Mouse (Mus musculus): ENCODE data around the gene Hnrnpl. TPM values are rescaled to one million over a fixed set of nuclear protein-coding genes. Genes with fewer than 3 reads are reported as not detected.

Hnrnpl gene
- polyA plus RNA-seq, 1 experiment from 2014 or later: 254 TPM

GRCm38 (mm10) chr7:28833723-28834347 is 25.5 kb downstream of the Hnrnpl start, which contains the start of gene Lgals4:
TSS of gene Lgals4 (plus strand) at chr7:28833854.
- no peak within 1 kb of the TSS for H3K27ac ChIP-seq
- H3K9me3 ChIP-seq: no peaks in the 10 kb centered on the region
- 83% methylated on average over 6 of the region's 6 CpGs for WGBS
- ATAC-seq (ENCODE audit: borderline replicate concordance, extremely low read depth, low FRiP score, low TSS enrichment): no peak
- no peaks in the 10 kb centered on the region for H3K4me1 ChIP-seq
- H3K4me2 ChIP-seq: no peak within 1 kb of the TSS
- H3K27me3 ChIP-seq: no peaks in the 10 kb centered on the region; the same call in 1 of the 2 replicates
- H3K4me3 ChIP-seq: no peak within 1 kb of the TSS
- H3K9ac ChIP-seq: no peak within 1 kb of the TSS
- H3K36me3 ChIP-seq: peaks cover 24% of the 10 kb centered on the region

- Histone ChIP-seq H3K4me1 (no peaks in the 10 kb centered on the region), H3K4me3 (no peak overlapping the region), H3K4me2 (no peak overlapping the region), H3K27me3 (no peaks in the 10 kb centered on the region; the same call in 1 of the 2 replicates), H3K27ac (no peak overlapping the region), H3K9ac (no peak overlapping the region), H3K36me3 (0 out of 2 replicates have a peak, but pooled peaks cover 2% of the 10 kb centered on the region), H3K9me3 (no peaks in the 10 kb centered on the region)
- 66% methylated on average over 5 of the region's 5 CpGs for WGBS
- no peak for ATAC-seq (ENCODE audit: borderline replicate concordance, extremely low read depth, low FRiP score, low TSS enrichment)
These were observed 28.6 kb downstream of the Hnrnpl start for GRCm38 (mm10) chr7:28836936-28837335.

GRCm38 (mm10) chr7:28838331-28838730 is 30.0 kb downstream of the Hnrnpl start:
- no peaks in the 10 kb centered on the region for H3K4me1 ChIP-seq
- H3K9me3 ChIP-seq: no peaks in the 10 kb centered on the region
- no peak for ATAC-seq (ENCODE audit: borderline replicate concordance, extremely low read depth, low FRiP score, low TSS enrichment)
- no peak overlapping the region for H3K9ac ChIP-seq
- no peak overlapping the region for H3K4me3 ChIP-seq
- no peak overlapping the region for H3K4me2 ChIP-seq
- no peaks in the 10 kb centered on the region; the same call in 1 of the 2 replicates for H3K27me3 ChIP-seq
- no peak overlapping the region for H3K27ac ChIP-seq
- WGBS: 77% methylated on average over 9 of the region's 9 CpGs
- H3K36me3 ChIP-seq: no peaks in the 10 kb centered on the region

GRCm38 (mm10) chr7:28847273-28847672 is 38.9 kb downstream of the Hnrnpl start:
- peak; percentile 70; the same call in 1 of the 2 replicates for ATAC-seq (ENCODE audit: borderline replicate concordance, extremely low read depth, low FRiP score, low TSS enrichment)
- no peak overlapping the region for H3K27ac ChIP-seq

GRCm38 (mm10) chr7:28849700-28850236 is 41.4 kb downstream of the Hnrnpl start:
- Histone ChIP-seq H3K9me3 (no peaks in the 10 kb centered on the region), H3K9ac (no peak overlapping the region), H3K4me2 (no peak overlapping the region), H3K4me1 (no peaks in the 10 kb centered on the region), H3K27ac (no peak overlapping the region), H3K27me3 (no peaks in the 10 kb centered on the region), H3K4me3 (no peak overlapping the region), H3K36me3 (no peaks in the 10 kb centered on the region)
- ATAC-seq (ENCODE audit: borderline replicate concordance, extremely low read depth, low FRiP score, low TSS enrichment): no peak
- WGBS: 33% methylated on average over 1 of the region's 1 CpGs

More at GRCm38 (mm10) chr7:28847273-28847672, 38.9 kb downstream of the Hnrnpl start:
- no peak overlapping the region for H3K9ac ChIP-seq
- no peaks in the 10 kb centered on the region for H3K4me1 ChIP-seq
- no peak overlapping the region for H3K4me3 ChIP-seq
- no peaks in the 10 kb centered on the region for H3K36me3 ChIP-seq
- WGBS: 38% methylated on average over 1 of the region's 1 CpGs
- no peaks in the 10 kb centered on the region for H3K27me3 ChIP-seq
- H3K9me3 ChIP-seq: no peaks in the 10 kb centered on the region
- H3K4me2 ChIP-seq: no peak overlapping the region

- Histone ChIP-seq H3K27me3 (no peaks in the 10 kb centered on the region), H3K9ac (no peak overlapping the region), H3K4me3 (no peak overlapping the region), H3K9me3 (no peaks in the 10 kb centered on the region), H3K27ac (no peak overlapping the region), H3K4me1 (no peaks in the 10 kb centered on the region), H3K4me2 (no peak overlapping the region), H3K36me3 (no peaks in the 10 kb centered on the region)
- ATAC-seq (ENCODE audit: borderline replicate concordance, extremely low read depth, low FRiP score, low TSS enrichment): no peak
- 79% methylated on average over 4 of the region's 4 CpGs for WGBS
These were observed 42.3 kb downstream of the Hnrnpl start for GRCm38 (mm10) chr7:28850642-28851041.

GRCm38 (mm10) chr7:28859953-28860352 is 51.6 kb downstream of the Hnrnpl start:
- ATAC-seq (ENCODE audit: borderline replicate concordance, extremely low read depth, low FRiP score, low TSS enrichment): no peak

GRCm38 (mm10) chr7:28860898-28861297 is 52.6 kb downstream of the Hnrnpl start:
- Histone ChIP-seq H3K9ac (no peak overlapping the region), H3K9me3 (no peaks in the 10 kb centered on the region), H3K4me1 (peaks cover 17% of the 10 kb centered on the region), H3K4me2 (no peak overlapping the region), H3K4me3 (no peak overlapping the region), H3K27me3 (no peaks in the 10 kb centered on the region), H3K36me3 (no peaks in the 10 kb centered on the region), H3K27ac (no peak overlapping the region)
- ATAC-seq (ENCODE audit: borderline replicate concordance, extremely low read depth, low FRiP score, low TSS enrichment): no peak
- 85% methylated on average over 6 of the region's 6 CpGs for WGBS

More at GRCm38 (mm10) chr7:28859953-28860352, 51.6 kb downstream of the Hnrnpl start:
- H3K4me2 ChIP-seq: no peak overlapping the region
- peaks cover 11% of the 10 kb centered on the region for H3K4me1 ChIP-seq
- no peak overlapping the region for H3K4me3 ChIP-seq
- WGBS: 84% methylated on average over 2 of the region's 2 CpGs
- no peaks in the 10 kb centered on the region for H3K36me3 ChIP-seq
- no peaks in the 10 kb centered on the region for H3K27me3 ChIP-seq
- H3K9me3 ChIP-seq: no peaks in the 10 kb centered on the region
- H3K27ac ChIP-seq: no peak overlapping the region
- H3K9ac ChIP-seq: no peak overlapping the region

- no peaks in the 10 kb centered on the region for H3K9me3 ChIP-seq
- peaks cover 25% of the 10 kb centered on the region for H3K4me1 ChIP-seq
- WGBS: 69% methylated on average over 15 of the region's 15 CpGs
- no peak overlapping the region for H3K4me3 ChIP-seq
- no peak overlapping the region for H3K27ac ChIP-seq
- no peak for ATAC-seq (ENCODE audit: borderline replicate concordance, extremely low read depth, low FRiP score, low TSS enrichment)
- H3K36me3 ChIP-seq: no peaks in the 10 kb centered on the region
- H3K9ac ChIP-seq: no peak overlapping the region
- H3K27me3 ChIP-seq: no peaks in the 10 kb centered on the region
- no peak overlapping the region for H3K4me2 ChIP-seq
These were observed 54.6 kb downstream of the Hnrnpl start for GRCm38 (mm10) chr7:28862817-28863499.

- WGBS: 62% methylated on average over 6 of the region's 6 CpGs
- H3K4me1 ChIP-seq: peaks cover 25% of the 10 kb centered on the region
- no peak within 1 kb of the TSS for H3K27ac ChIP-seq
- H3K36me3 ChIP-seq: no peaks in the 10 kb centered on the region
- no peak within 1 kb of the TSS for H3K4me3 ChIP-seq
- H3K27me3 ChIP-seq: no peaks in the 10 kb centered on the region
- ATAC-seq (ENCODE audit: borderline replicate concordance, extremely low read depth, low FRiP score, low TSS enrichment): no peak
- peak within 1 kb of the TSS; percentile 22 for H3K4me2 ChIP-seq
- no peak within 1 kb of the TSS for H3K9ac ChIP-seq
- H3K9me3 ChIP-seq: no peaks in the 10 kb centered on the region
These were observed 55.2 kb downstream of the Hnrnpl start, which contains the start of gene Lgals7 for GRCm38 (mm10) chr7:28863540-28863939. TSS of gene Lgals7 (plus strand) at chr7:28863853.

- no peaks in the 10 kb centered on the region for H3K36me3 ChIP-seq
- H3K9me3 ChIP-seq: no peaks in the 10 kb centered on the region
- H3K4me1 ChIP-seq: peaks cover 25% of the 10 kb centered on the region
- no peak overlapping the region for H3K4me3 ChIP-seq
- H3K27me3 ChIP-seq: no peaks in the 10 kb centered on the region
- ATAC-seq (ENCODE audit: borderline replicate concordance, extremely low read depth, low FRiP score, low TSS enrichment): no peak
- WGBS: 42% methylated on average over 9 of the region's 9 CpGs
- no peak overlapping the region for H3K27ac ChIP-seq
- H3K9ac ChIP-seq: no peak overlapping the region
- H3K4me2 ChIP-seq: peak overlapping the region; percentile 22
These were observed 56.0 kb downstream of the Hnrnpl start for GRCm38 (mm10) chr7:28864288-28864750.

Data from lung, embryonic 15.5 days (tissue).